Mouse (Mus musculus) heart, postnatal 25 days (tissue): ENCODE results near the gene 3110018I06Rik. TPM values are rescaled to one million over a fixed set of nuclear protein-coding genes. Genes with fewer than 3 reads are reported as not detected.

Source experiments
- DNase-seq: peaks from one replicate; pipeline ENCODE4 v3.0.0; 2022; ENCODE audit warnings: low spot score
- intact Hi-C: fragments of 180-260 bp; cut with DNase I; formaldehyde crosslinking; loops from one replicate; pipeline ENCODE4 v1.15.1; 2025
- total RNA-seq, 2 experiments: library from RNA; stranded (reverse); gene quantifications; 2 replicates each; pipeline ENCODE4 v1.2.3; 2021

3110018I06Rik gene
- total RNA-seq, result not detected

GRCm38 (mm10) chr12:107488371-107488770, at the start of gene 3110018I06Rik:
Gene 3110018I06Rik (plus strand): TSS chr12:107488632.
- intact Hi-C loops, result no loop called here
- DNase-seq, result no peak

- DNase-seq, result no peak
- intact Hi-C loops, result no loop called here
Observed at GRCm38 (mm10) chr12:107444681-107445080, 43.8 kb upstream of the 3110018I06Rik start.

- DNase-seq, result no peak
Observed at GRCm38 (mm10) chr12:107457835-107458234, 30.6 kb upstream of the 3110018I06Rik start.

GRCm38 (mm10) chr12:107464731-107465130, 23.7 kb upstream of the 3110018I06Rik start:
- no peak for DNase-seq

More at GRCm38 (mm10) chr12:107457835-107458234, 30.6 kb upstream of the 3110018I06Rik start:
- intact Hi-C loops, result no loop called here

GRCm38 (mm10) chr12:107476441-107477291, 11.8 kb upstream of the 3110018I06Rik start:
- intact Hi-C loops, result no loop called here
- DNase-seq, result no peak

More at GRCm38 (mm10) chr12:107464731-107465130, 23.7 kb upstream of the 3110018I06Rik start:
- intact Hi-C loops, result loop anchor here (10.0 kb wide), 1 partner anchor 530 kb away; no protein-coding TSS in a partner anchor

GRCm38 (mm10) chr12:107479350-107479749, 9.1 kb upstream of the 3110018I06Rik start:
- no peak for DNase-seq
- intact Hi-C loops, result no loop called here

GRCm38 (mm10) chr12:107483031-107483430, 5.4 kb upstream of the 3110018I06Rik start:
- intact Hi-C loops, result no loop called here

GRCm38 (mm10) chr12:107491344-107491743, 2.9 kb downstream of the 3110018I06Rik start:
- intact Hi-C loops, result no loop called here
- DNase-seq, result no peak

More at GRCm38 (mm10) chr12:107483031-107483430, 5.4 kb upstream of the 3110018I06Rik start:
- DNase-seq, result no peak

GRCm38 (mm10) chr12:107496924-107497323, 8.5 kb downstream of the 3110018I06Rik start:
- DNase-seq, result no peak
- intact Hi-C loops, result no loop called here

GRCm38 (mm10) chr12:107509661-107510237, 21.3 kb downstream of the 3110018I06Rik start:
- intact Hi-C loops, result no loop called here
- DNase-seq, result no peak

GRCm38 (mm10) chr12:107511112-107511511, 22.7 kb downstream of the 3110018I06Rik start:
- intact Hi-C loops, result no loop called here
- no peak for DNase-seq

GRCm38 (mm10) chr12:107516265-107517217, 28.1 kb downstream of the 3110018I06Rik start:
- DNase-seq, result no peak
- intact Hi-C loops, result no loop called here

- no peak for DNase-seq
- intact Hi-C loops, result no loop called here
Observed at GRCm38 (mm10) chr12:107520941-107521340, 32.5 kb downstream of the 3110018I06Rik start.

- DNase-seq, result no peak
- intact Hi-C loops, result no loop called here
Observed at GRCm38 (mm10) chr12:107528346-107528880, 40.0 kb downstream of the 3110018I06Rik start.

- intact Hi-C loops, result no loop called here
- DNase-seq, result no peak
Observed at GRCm38 (mm10) chr12:107532871-107533270, 44.4 kb downstream of the 3110018I06Rik start.
